Mouse (Mus musculus) lung, embryonic 15.5 days (tissue): ENCODE measurements at regions not wholly inside any gene's neighbourhood (a gene's known extent, or its start where the extent isn't known, plus 50 kb on each side); places are given as distances from the start of the nearest gene placed in this dataset.

Experiments used
- ATAC-seq: fragments of 200-750 bp; cut with Nextera tagmentation; 2 replicates; pipeline ENCODE4 v1.8.0; 2017; ENCODE audit warnings: moderate number of reproducible peaks, borderline replicate concordance; ENCODE audit not compliant: low FRiP score, low TSS enrichment; ENCODE audit errors: extremely low read depth
- H3K27ac ChIP-seq: fragments of 300-500 bp; sonication (generic); 2 replicates; pipeline ENCODE4 v1.5.1; 2015; ENCODE audit warnings: moderate library complexity, mild to moderate bottlenecking, inconsistent platforms
- H3K27me3 ChIP-seq: fragments of 300-500 bp; sonication (generic); 2 replicates; pipeline ENCODE4 v1.6.1; 2015; ENCODE audit warnings: inconsistent platforms
- H3K36me3 ChIP-seq: fragments of 300-500 bp; sonication (generic); 2 replicates; pipeline ENCODE4 v1.6.1; 2015; ENCODE audit warnings: inconsistent platforms
- H3K4me1 ChIP-seq: fragments of 300-500 bp; sonication (generic); 2 replicates; pipeline ENCODE4 v1.6.1; 2015; ENCODE audit warnings: inconsistent platforms
- H3K4me2 ChIP-seq: fragments of 300-500 bp; sonication (generic); 2 replicates; pipeline ENCODE4 v1.6.1; 2015; ENCODE audit warnings: inconsistent platforms, mild to moderate bottlenecking, moderate library complexity
- H3K4me3 ChIP-seq: fragments of 300-500 bp; sonication (generic); 2 replicates; pipeline ENCODE4 v1.5.1; 2015; ENCODE audit warnings: mild to moderate bottlenecking, inconsistent platforms
- H3K9ac ChIP-seq: fragments of 300-500 bp; sonication (generic); 2 replicates; pipeline ENCODE4 v1.6.1; 2015; ENCODE audit warnings: inconsistent platforms
- H3K9me3 ChIP-seq: fragments of 300-500 bp; sonication (generic); 2 replicates; pipeline ENCODE4 v1.6.1; 2016; ENCODE audit warnings: inconsistent platforms
- WGBS: fragments of 180-500 bp; shearing (Covaris S2); methylation state at CpG from one replicate; pipeline ENCODE4 v1.1.7; 2015; 5-methylcytosine and 5-hydroxymethylcytosine counted together

DNA sequence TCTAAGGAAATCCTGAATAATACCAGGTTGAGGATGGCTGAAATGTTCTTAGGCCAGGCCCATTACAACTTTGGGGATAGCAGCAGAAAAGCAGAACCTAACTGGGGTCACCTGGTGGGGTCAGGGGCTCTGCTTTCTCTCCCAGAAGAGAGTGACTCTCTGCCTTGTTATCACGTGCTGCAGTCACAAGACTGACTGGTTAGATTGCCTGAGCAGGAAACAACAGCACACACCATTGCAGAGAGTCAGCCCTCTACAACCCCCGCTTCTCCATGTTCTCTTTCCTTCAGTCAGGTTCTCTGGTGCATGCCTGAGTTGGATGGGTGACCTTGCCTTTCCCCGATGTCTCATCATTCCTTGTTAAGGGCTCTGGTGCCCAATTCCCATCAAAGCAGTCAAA is 91.2 kb upstream of the Hsd17b12 start:
- no peak for ATAC-seq
- Histone ChIP-seq H3K4me2 (no peak overlapping the region), H3K4me3 (no peak overlapping the region), H3K27ac (no peak overlapping the region), H3K9me3 (no peaks in the 10 kb centered on the region), H3K36me3 (no peaks in the 10 kb centered on the region), H3K27me3 (peaks cover 54% of the 10 kb centered on the region), H3K4me1 (no peaks in the 10 kb centered on the region), H3K9ac (no peak overlapping the region)
- 54% methylated on average over 3 of the region's 3 CpGs for WGBS

DNA sequence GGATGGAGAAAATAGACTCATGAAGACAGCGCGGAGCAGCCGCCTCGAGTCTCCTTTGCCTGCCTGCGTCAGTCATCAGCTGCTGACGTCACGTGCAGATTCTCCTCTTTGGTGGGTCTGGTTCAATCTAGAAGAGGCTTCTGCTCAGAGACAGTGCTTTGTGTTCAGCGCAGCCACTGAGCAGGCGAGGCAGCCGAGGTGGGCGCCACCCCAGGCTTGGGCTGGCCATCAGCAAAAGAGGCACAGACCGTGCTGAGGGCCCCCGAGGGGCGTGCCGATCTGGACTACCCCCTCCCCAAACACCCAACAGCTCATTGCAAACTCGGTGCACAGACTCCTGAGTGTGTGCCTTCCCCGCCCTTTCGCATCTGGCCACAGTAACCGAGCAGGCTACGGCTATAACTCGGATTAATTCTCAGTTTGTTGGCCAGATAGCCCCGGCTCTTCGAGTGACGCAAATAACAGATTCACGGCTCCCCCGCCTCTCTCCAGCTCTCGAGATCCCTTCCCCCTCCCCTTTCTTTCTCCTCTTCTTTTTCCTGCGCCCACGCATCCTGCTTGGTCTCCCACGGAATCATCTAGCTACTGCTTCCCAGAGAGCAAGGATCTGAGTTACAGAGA is 89.2 kb upstream of the Hsd17b12 start:
- Histone ChIP-seq H3K4me1 (0 out of 2 replicates have a peak, but pooled peaks cover 7% of the 10 kb centered on the region), H3K27me3 (peaks cover 74% of the 10 kb centered on the region), H3K27ac (no peak overlapping the region), H3K4me2 (peak overlapping the region; percentile 12; the same call in 1 of the 2 replicates), H3K9me3 (no peaks in the 10 kb centered on the region), H3K36me3 (no peaks in the 10 kb centered on the region), H3K9ac (no peak overlapping the region), H3K4me3 (no peak overlapping the region)
- no peak for ATAC-seq
- WGBS = 1% methylated on average over 30 of the region's 30 CpGs

GRCm38 (mm10) chr2:94246180-94246611 is 88.4 kb upstream of the Hsd17b12 start:
- peaks cover 13% of the 10 kb centered on the region for H3K4me1 ChIP-seq
- no peak overlapping the region for H3K9ac ChIP-seq
- 40% methylated on average over 9 of the region's 9 CpGs for WGBS
- H3K4me2 ChIP-seq = no peak overlapping the region
- H3K36me3 ChIP-seq = no peaks in the 10 kb centered on the region
- no peak for ATAC-seq
- H3K4me3 ChIP-seq = no peak overlapping the region
- H3K27me3 ChIP-seq = peaks cover 82% of the 10 kb centered on the region
- no peak overlapping the region for H3K27ac ChIP-seq
- no peaks in the 10 kb centered on the region for H3K9me3 ChIP-seq

GRCm38 (mm10) chr2:94245305-94245959 is 87.7 kb upstream of the Hsd17b12 start:
- no peak for ATAC-seq
- WGBS = 2% methylated on average over 16 of the region's 16 CpGs
- H3K4me2 ChIP-seq = no peak overlapping the region; the same call in 1 of the 2 replicates

DNA sequence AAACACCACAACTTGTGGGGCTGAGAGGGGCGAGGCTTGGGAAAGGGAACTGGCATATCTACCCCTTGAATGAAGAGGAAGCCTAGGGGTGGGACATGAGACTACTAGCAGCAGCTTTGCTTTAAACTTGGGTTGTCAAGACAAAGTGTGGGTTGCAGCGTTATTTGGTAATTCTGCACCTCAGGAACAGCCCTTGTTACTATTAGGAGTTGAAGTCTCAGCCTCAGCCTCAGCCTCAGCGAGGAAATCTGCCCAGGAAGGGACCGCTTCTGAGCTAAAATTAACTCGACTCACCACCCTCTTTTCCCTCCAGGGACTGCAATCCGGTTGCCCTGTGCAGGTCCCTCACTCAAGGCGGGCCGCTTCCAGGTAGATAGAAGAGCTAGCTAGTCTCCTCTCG is 86.4 kb upstream of the Hsd17b12 start:
- Histone ChIP-seq H3K4me2 (no peak overlapping the region), H3K27ac (no peak overlapping the region), H3K9ac (no peak overlapping the region), H3K4me1 (peaks cover 17% of the 10 kb centered on the region), H3K9me3 (no peaks in the 10 kb centered on the region), H3K4me3 (no peak overlapping the region), H3K27me3 (peaks cover 100% of the 10 kb centered on the region), H3K36me3 (no peaks in the 10 kb centered on the region)
- no peak for ATAC-seq
- WGBS = 3% methylated on average over 9 of the region's 9 CpGs

More at GRCm38 (mm10) chr2:94245305-94245959, 87.7 kb upstream of the Hsd17b12 start:
- peaks cover 90% of the 10 kb centered on the region for H3K27me3 ChIP-seq
- H3K4me1 ChIP-seq = peaks cover 17% of the 10 kb centered on the region
- H3K9ac ChIP-seq = no peak overlapping the region
- H3K4me3 ChIP-seq = no peak overlapping the region
- H3K27ac ChIP-seq = no peak overlapping the region
- no peaks in the 10 kb centered on the region for H3K9me3 ChIP-seq
- H3K36me3 ChIP-seq = no peaks in the 10 kb centered on the region

DNA sequence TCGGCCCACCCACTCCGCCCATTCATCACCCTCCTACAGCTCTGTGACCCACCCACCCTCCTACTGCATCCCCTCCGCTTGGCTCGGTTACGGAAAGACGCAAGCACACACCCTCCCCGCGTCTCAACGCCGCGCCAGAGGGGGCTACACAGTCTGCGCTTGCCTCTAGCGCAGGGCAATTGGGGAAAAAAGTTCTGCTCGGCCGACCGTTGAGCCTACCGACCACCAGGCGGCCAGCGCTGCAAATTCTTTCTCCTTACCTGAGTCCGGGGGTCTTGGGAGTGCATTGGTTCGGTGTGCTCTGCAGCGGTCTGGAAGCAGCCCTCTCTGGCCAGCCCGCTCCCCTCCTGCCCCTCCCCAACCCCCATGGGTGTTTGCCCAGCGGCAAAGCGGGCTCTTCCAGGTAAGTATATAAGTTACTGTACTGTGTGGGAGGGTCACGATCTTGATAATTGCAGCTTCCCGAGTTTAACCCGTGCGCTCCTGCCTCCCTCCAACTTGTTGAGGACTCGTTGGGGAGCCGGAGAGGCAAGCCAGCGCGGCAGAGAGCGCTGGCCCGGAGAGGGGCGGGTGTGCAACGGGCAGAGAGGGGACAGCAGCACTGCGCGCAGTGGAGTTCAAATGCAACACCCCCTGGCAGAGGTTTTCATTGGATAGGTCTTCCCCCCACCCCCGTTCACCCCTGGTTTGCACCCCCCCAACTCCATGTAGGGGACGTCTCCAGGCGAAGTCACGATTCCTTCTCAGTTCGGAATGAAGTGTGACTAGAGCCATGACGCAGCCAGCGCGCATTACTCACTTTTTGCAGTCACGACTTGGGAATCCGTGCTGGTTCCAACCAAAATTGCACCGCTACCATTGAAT is 85.5 kb upstream of the Hsd17b12 start:
- Histone ChIP-seq H3K9ac (no peak overlapping the region), H3K4me2 (peak overlapping the region; percentile 19; the same call in 1 of the 2 replicates), H3K27ac (no peak overlapping the region), H3K9me3 (no peaks in the 10 kb centered on the region), H3K4me1 (peaks cover 17% of the 10 kb centered on the region), H3K36me3 (no peaks in the 10 kb centered on the region), H3K4me3 (no peak overlapping the region), H3K27me3 (peaks cover 100% of the 10 kb centered on the region)
- under 1% methylated on average over 50 of the region's 50 CpGs for WGBS
- no peak for ATAC-seq

DNA sequence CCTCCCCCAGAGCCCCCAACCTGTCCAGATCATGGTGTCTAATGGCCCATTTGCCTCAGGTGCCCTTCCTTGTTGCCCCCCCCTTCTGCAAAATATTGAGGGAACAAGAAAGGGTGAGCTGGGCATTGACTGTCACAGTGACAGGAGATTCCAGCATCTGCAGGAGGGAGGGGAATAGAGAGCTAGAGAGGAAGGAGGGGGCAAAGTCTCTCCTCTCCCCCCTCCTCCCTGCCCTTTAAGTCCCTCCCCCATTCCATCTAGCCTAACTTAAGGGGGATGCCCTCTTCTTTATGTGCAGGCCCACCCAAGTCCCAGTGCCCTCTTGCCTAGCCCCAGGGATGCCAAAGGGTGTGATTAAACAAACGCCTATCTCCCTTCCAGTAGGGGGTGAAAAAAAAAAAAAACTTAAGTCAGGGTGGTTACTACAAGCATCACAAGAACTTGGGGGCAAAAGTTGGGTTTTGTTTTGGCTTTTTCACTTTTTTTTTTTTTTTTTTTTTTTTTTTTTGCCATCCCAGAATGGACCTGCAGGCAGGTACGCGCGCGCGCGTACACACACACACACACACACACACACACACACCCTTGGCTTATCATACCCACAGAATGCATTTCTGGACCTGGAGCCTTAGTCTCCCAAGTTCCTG is 84.8 kb upstream of the Hsd17b12 start:
- peaks cover 100% of the 10 kb centered on the region for H3K27me3 ChIP-seq
- no peak overlapping the region for H3K27ac ChIP-seq
- H3K36me3 ChIP-seq = no peaks in the 10 kb centered on the region
- no peak overlapping the region for H3K4me3 ChIP-seq
- 2% methylated on average over 7 of the region's 7 CpGs for WGBS
- no peaks in the 10 kb centered on the region for H3K9me3 ChIP-seq
- no peak overlapping the region for H3K4me2 ChIP-seq
- no peak overlapping the region for H3K9ac ChIP-seq
- H3K4me1 ChIP-seq = peaks cover 17% of the 10 kb centered on the region
- ATAC-seq = no peak

GRCm38 (mm10) chr2:94242051-94242397 is 84.3 kb upstream of the Hsd17b12 start:
- Histone ChIP-seq H3K4me2 (no peak overlapping the region; the same call in 1 of the 2 replicates), H3K9me3 (no peaks in the 10 kb centered on the region), H3K4me3 (no peak overlapping the region), H3K36me3 (no peaks in the 10 kb centered on the region), H3K4me1 (peaks cover 17% of the 10 kb centered on the region), H3K27me3 (peaks cover 97% of the 10 kb centered on the region), H3K9ac (no peak overlapping the region), H3K27ac (no peak overlapping the region)
- 0% methylated on average over 4 of the region's 4 CpGs for WGBS
- no peak for ATAC-seq

GRCm38 (mm10) chr2:94241301-94242050 is 83.7 kb upstream of the Hsd17b12 start:
- no peak overlapping the region for H3K9ac ChIP-seq
- no peaks in the 10 kb centered on the region for H3K9me3 ChIP-seq
- no peak overlapping the region for H3K27ac ChIP-seq
- H3K4me3 ChIP-seq = peak overlapping the region; percentile 33
- peaks cover 96% of the 10 kb centered on the region for H3K27me3 ChIP-seq
- H3K4me2 ChIP-seq = peak overlapping the region; percentile 54
- H3K4me1 ChIP-seq = peaks cover 17% of the 10 kb centered on the region
- under 1% methylated on average over 55 of the region's 55 CpGs for WGBS
- no peaks in the 10 kb centered on the region for H3K36me3 ChIP-seq
- no peak for ATAC-seq

DNA sequence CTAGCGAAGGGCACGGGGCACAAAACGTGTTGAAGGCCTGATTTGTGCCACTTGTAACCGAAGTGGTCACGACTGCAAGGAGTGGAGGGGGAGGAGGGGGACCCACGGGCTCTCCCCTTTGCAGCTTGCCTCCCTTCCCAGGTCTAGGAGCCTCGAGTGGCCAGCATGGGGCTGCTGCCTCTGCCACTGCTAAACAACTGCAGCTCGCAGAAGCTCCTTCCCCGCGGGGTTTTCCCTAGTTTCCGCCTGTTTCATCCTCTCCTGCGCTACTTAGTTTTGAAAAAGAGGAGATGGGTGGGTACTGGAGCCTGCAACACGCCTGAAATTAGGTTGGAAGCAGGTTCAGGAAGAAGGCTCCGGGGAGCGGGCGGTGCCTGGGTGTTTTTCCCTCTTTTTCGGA is 82.6 kb upstream of the Hsd17b12 start:
- no peak overlapping the region for H3K4me2 ChIP-seq
- no peak for ATAC-seq
- H3K27ac ChIP-seq = no peak overlapping the region
- WGBS = 2% methylated on average over 17 of the region's 17 CpGs
- peaks cover 88% of the 10 kb centered on the region for H3K27me3 ChIP-seq
- peaks cover 17% of the 10 kb centered on the region for H3K4me1 ChIP-seq
- H3K9ac ChIP-seq = no peak overlapping the region
- no peak overlapping the region for H3K4me3 ChIP-seq
- no peaks in the 10 kb centered on the region for H3K9me3 ChIP-seq
- no peaks in the 10 kb centered on the region for H3K36me3 ChIP-seq

DNA sequence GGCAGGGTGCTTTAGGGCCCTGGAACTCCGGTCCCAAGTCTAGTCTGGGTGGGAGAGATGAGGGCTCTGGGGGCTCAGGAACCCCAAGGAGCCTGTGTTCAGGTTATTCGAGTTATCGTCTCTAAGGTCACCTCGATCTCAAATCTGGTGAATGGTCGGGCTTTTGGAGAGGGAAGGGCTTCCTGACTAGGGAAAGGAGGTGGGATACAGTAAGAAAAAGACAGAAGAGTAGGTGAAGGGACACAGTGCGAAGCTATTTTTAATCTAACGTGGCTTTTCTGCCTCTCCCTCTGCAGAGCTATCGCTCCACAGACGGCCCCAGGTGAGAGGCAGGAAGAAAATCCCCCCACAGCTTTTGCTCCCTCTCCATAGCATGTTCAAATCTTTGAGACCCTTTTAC is 81.8 kb upstream of the Hsd17b12 start:
- H3K4me3 ChIP-seq = no peak overlapping the region
- WGBS = 17% methylated on average over 9 of the region's 9 CpGs
- no peak overlapping the region for H3K27ac ChIP-seq
- no peak for ATAC-seq
- no peaks in the 10 kb centered on the region for H3K9me3 ChIP-seq
- no peak overlapping the region for H3K4me2 ChIP-seq
- peaks cover 17% of the 10 kb centered on the region for H3K4me1 ChIP-seq
- H3K9ac ChIP-seq = no peak overlapping the region
- peaks cover 80% of the 10 kb centered on the region for H3K27me3 ChIP-seq
- H3K36me3 ChIP-seq = no peaks in the 10 kb centered on the region
